Mouse (Mus musculus) E14TG2a.4 (cell line): Measurements from ENCODE around the gene Tfcp2.

ENCODE experiments used
- H3K27me3 ChIP-seq: 2 replicates; pipeline ENCODE4 v1.6.1; 2014; ENCODE audit warnings: low read length, control low read depth; ENCODE audit not compliant: insufficient read depth
- H3K36me3 ChIP-seq: 2 replicates; pipeline ENCODE4 v1.6.1; 2014; ENCODE audit warnings: low read length, control low read depth; ENCODE audit not compliant: insufficient read depth
- H3K4me1 ChIP-seq: replicated peaks from 2 replicates; pipeline ENCODE4 v1.6.1; 2014; ENCODE audit warnings: low read depth, low read length, control low read depth
- H3K4me3 ChIP-seq: replicated peaks from 2 replicates; pipeline ENCODE4 v1.5.1; 2014; ENCODE audit warnings: mild to moderate bottlenecking, low read length
- H3K9me3 ChIP-seq: 2 replicates; pipeline ENCODE4 v1.6.1; 2014; ENCODE audit warnings: low read length, control low read depth
- CTCF ChIP-seq: conservative IDR thresholded peaks from 2 replicates; pipeline ENCODE4 v1.5.1; 2014; ENCODE audit warnings: low read length
- NANOG ChIP-seq: IDR thresholded peaks from 2 replicates; pipeline ENCODE4 v1.6.1; 2014; ENCODE audit warnings: borderline replicate concordance, low read length, mixed read lengths
- POU5F1 ChIP-seq: IDR thresholded peaks from 2 replicates; pipeline ENCODE4 v1.6.1; 2014; ENCODE audit warnings: low read length, borderline replicate concordance

Tfcp2 gene

DNA sequence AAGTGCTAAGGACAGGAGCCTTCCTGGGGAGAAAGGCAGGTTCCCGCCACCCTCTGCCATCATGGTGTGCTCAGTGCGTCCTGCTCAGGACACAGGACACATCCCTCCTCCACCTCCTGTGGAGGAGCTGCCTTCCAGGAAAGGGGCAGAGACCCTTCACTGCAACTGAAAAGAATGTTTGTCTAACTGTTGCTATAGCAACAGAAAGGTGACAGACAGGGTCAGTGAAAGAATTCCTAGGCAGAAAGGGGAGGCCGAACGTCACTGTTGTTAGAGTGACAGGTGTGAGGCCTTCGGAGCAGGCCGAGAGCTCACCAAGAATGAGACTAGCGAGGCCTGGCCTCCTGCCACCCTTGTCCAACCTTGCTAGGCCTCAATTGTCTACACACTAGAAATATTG, 65.4 kb downstream of the Tfcp2 start:
- no peak for TF ChIP-seq CTCF
- no peak for TF ChIP-seq NANOG
- no peak for TF ChIP-seq POU5F1
- Histone ChIP-seq H3K27me3 (0 out of 2 replicates have a peak, but pooled peaks cover 5% of the 10 kb centered on the region), H3K4me3 (no peak overlapping the region), H3K4me1 (peaks cover 85% of the 10 kb centered on the region), H3K9me3 (no peaks in the 10 kb centered on the region), H3K36me3 (peaks cover 64% of the 10 kb centered on the region)

DNA sequence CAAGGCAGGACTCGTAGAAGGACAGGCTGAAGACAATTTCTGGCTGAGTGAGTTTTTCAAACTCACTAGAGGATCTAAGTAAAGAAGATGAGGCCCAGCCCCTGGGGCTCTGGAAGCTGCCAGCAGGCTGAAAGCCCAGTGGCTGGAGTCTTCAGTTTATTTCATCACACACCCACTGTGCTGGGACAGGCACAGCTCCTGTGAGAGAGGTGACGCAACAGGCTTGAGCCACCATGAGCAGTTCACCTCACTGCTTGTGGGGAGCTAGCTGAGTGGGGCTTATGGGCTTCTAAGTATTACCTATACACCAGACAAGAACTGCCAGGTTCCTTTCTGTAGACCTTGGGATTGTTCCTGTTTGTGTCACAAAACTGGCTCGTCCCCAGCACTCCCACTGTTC, 66.2 kb downstream of the Tfcp2 start:
- H3K9me3 ChIP-seq: no peaks in the 10 kb centered on the region
- TF ChIP-seq NANOG (no peak), POU5F1 (no peak), CTCF (no peak)
- 0 out of 2 replicates have a peak, but pooled peaks cover 5% of the 10 kb centered on the region for H3K27me3 ChIP-seq
- H3K36me3 ChIP-seq: peaks cover 73% of the 10 kb centered on the region
- peaks cover 88% of the 10 kb centered on the region for H3K4me1 ChIP-seq
- H3K4me3 ChIP-seq: no peak overlapping the region

DNA sequence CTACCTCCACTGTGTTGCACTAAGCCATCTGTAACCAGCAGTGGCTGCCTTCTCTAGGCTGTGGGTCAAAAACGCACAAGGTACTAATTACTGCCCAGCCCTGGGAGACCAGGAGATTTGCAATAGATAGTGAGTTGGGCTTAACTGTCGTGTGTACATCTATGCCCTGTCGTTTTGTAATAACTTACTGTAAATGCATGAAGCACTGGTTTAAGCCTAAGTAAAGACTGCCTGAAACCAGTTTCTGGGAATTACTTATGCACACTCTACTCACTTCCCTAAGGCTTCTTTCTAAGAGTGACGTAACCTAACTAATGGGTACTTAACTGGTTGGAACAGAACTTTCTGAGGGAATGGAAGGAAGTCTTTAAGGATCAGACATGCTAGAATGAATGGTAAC, 72.9 kb downstream of the Tfcp2 start:
- Histone ChIP-seq H3K36me3 (peaks cover 47% of the 10 kb centered on the region), H3K4me1 (peaks cover 80% of the 10 kb centered on the region), H3K9me3 (no peaks in the 10 kb centered on the region), H3K27me3 (peaks cover 24% of the 10 kb centered on the region), H3K4me3 (no peak overlapping the region)
- TF ChIP-seq POU5F1 (no peak), CTCF (no peak), NANOG (no peak)

DNA sequence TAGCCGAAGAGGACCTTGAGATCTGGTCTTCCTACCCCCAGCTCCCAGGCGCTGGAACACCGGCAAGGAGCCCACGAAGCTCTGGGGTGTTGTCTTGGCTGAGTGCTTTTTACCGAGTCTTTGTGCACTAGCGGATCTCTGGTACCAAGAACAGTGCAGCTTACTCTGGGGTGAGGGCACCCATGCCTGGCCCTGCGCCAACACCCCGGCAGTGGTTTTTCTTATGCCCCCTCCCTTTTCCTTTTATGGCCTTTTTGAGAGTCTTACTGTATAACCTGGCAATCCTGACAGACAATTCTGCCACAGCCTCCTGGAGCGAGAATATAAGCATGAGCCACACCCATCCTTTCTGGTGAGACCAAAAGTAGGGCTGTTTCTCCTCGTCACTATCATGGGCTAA, 73.5 kb downstream of the Tfcp2 start:
- peak overlapping the region; percentile 23 for H3K4me3 ChIP-seq
- peaks cover 81% of the 10 kb centered on the region for H3K4me1 ChIP-seq
- H3K27me3 ChIP-seq: peaks cover 24% of the 10 kb centered on the region
- H3K9me3 ChIP-seq: no peaks in the 10 kb centered on the region
- no peak for TF ChIP-seq POU5F1
- TF ChIP-seq NANOG: no peak
- no peak for TF ChIP-seq CTCF
- H3K36me3 ChIP-seq: peaks cover 41% of the 10 kb centered on the region

DNA sequence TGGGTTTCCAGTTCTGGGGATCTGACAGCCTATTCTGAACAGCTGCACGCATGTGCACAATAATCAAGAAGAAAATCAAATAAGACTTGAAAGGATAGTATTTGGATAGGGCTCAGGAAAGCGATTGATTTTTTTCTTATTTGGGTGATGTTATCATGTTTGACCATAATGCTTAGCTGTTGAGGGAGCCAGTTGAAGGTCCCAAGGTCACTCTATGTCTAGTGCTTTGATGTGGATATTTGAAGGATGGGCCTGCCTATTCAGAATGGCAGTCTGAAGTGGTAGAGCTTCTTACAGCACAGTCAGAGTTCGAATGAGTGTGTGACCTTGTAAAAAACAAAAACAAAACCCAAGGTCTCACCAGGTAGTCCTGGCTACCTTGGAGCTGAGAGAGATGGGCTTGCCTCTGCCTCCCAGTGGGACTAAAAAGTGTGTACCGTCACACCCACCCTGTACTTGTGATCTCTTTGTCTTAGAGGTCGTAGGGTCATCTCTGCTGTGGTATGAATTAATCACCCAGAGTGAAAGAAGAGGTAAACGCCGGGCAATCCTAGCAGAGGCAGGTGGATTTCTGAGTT, 77.8 kb downstream of the Tfcp2 start:
- TF ChIP-seq CTCF (no peak), NANOG (peak; percentile 92)
- H3K36me3 ChIP-seq: peaks cover 3% of the 10 kb centered on the region; the same call in 1 of the 2 replicates

DNA sequence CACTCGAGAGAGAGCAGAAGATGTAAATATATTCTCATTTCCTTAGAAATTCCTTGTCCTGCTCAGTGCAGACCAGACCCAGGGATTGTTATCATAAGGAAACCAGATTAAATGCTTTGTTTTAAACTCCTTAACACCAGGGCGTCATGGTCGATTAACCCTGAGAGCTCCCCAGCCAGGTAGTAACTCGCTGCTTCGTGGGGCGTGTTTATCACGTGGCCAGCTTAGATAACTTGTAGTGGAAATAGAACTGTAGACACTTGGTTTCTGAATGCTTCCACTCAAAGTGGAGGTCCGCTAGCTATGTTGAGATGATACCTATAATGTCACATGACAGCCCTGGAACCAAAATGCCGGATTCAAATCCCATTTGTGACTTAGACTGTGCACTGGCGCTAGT, 81.8 kb downstream of the Tfcp2 start:
- no peaks in the 10 kb centered on the region for H3K9me3 ChIP-seq
- peak overlapping the region; percentile 85; the same call in 1 of the 2 replicates for H3K4me3 ChIP-seq
- peaks cover 63% of the 10 kb centered on the region for H3K4me1 ChIP-seq
- H3K27me3 ChIP-seq: peaks cover 20% of the 10 kb centered on the region
- no peak for TF ChIP-seq POU5F1
- no peak for TF ChIP-seq NANOG
- no peak for TF ChIP-seq CTCF
- H3K36me3 ChIP-seq: no peaks in the 10 kb centered on the region

More for the DNA sequence above, 77.8 kb downstream of the Tfcp2 start:
- peaks cover 39% of the 10 kb centered on the region for H3K27me3 ChIP-seq
- no peak overlapping the region for H3K4me3 ChIP-seq
- peaks cover 88% of the 10 kb centered on the region for H3K4me1 ChIP-seq
- H3K9me3 ChIP-seq: no peaks in the 10 kb centered on the region

DNA sequence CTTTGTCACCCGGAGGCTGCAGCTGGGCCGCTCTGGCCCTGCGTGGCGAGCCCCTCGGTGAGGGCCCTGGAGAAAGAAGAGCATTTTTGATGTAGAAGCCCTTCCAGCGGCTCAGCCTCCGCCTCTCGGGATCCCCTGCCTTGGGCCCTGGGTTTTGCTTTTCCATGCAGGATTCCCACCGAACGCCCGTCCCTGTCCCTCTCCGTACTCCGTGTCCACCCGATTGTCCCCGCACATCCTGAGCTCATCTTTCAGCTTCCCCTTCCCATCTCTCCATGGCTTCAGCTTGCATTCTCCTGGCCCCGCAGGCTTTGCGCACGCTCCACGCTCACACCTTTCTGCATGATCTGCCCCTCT, 82.6 kb downstream of the Tfcp2 start:
- TF ChIP-seq NANOG (no peak), POU5F1 (no peak), CTCF (no peak)
- Histone ChIP-seq H3K36me3 (no peaks in the 10 kb centered on the region), H3K9me3 (no peaks in the 10 kb centered on the region), H3K4me1 (peaks cover 56% of the 10 kb centered on the region), H3K4me3 (peak overlapping the region; percentile 85), H3K27me3 (peaks cover 20% of the 10 kb centered on the region)

DNA sequence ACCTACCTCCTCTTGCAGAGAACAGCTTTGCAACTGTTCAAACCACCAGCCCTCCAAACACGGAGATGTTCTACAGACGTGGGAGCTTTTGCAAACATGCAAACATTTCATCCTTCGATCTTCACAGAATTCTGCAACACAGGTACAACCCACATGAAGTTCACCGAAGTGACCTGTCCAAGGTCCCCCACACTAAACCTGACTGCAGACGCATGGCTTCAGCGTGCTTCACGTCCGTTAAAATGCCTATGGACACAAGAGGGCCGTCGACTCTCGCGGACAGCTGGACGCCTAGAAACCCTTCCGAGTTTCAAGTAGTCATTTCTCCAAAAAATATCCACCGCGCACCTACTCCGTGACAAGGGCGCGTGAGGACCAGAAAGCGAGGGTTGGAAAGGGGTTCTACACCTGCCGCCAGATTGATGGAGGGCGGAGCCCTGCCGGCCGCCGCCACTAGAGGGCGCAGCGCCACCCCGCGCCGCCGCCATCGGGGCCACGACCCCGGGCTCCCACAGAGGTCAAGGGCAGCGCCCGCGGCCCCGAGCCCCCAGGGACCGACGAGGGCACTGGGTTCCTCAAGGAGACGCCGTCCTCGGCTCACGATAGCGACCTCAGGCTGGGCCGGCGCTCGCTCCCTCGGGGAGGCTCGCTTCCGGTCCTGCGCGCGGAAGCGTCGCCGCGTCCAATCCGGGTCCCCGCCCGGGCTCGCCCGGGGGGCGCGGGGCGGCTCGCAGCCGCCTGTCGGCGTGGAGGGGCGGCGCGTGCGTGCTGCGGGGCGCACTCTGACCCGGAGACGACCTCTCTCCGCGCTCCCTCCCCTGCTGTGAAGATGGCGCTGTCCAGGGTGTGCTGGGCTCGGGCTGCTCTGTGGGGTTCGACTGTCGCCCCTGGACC, 83.3 kb downstream of the Tfcp2 start, which contains the start of gene Letmd1:
Gene Letmd1, plus strand, starts transcription at position 729 of the 894 bp plus-strand sequence.
- TF ChIP-seq CTCF: peak; percentile 21; the same call in 1 of the 2 replicates
- TF ChIP-seq NANOG: no peak
- no peak for TF ChIP-seq POU5F1
- Histone ChIP-seq H3K36me3 (no peaks in the 10 kb centered on the region), H3K27me3 (peaks cover 20% of the 10 kb centered on the region), H3K4me3 (peak within 1 kb of the TSS; percentile 85), H3K9me3 (no peaks in the 10 kb centered on the region), H3K4me1 (peaks cover 52% of the 10 kb centered on the region)
